Mouse (Mus musculus) lung, embryonic 15.5 days (tissue): ENCODE data around the gene Sirpa. TPM values are rescaled to one million over a fixed set of nuclear protein-coding genes. Genes with fewer than 3 reads are reported as not detected.

Experiments used
- ATAC-seq: fragments of 200-750 bp; cut with Nextera tagmentation; 2 replicates; pipeline ENCODE4 v1.8.0; 2017; ENCODE audit warnings: moderate number of reproducible peaks, borderline replicate concordance; ENCODE audit not compliant: low FRiP score, low TSS enrichment; ENCODE audit errors: extremely low read depth
- H3K27ac ChIP-seq: fragments of 300-500 bp; sonication (generic); 2 replicates; pipeline ENCODE4 v1.5.1; 2015; ENCODE audit warnings: moderate library complexity, mild to moderate bottlenecking, inconsistent platforms
- H3K27me3 ChIP-seq: fragments of 300-500 bp; sonication (generic); 2 replicates; pipeline ENCODE4 v1.6.1; 2015; ENCODE audit warnings: inconsistent platforms
- H3K36me3 ChIP-seq: fragments of 300-500 bp; sonication (generic); 2 replicates; pipeline ENCODE4 v1.6.1; 2015; ENCODE audit warnings: inconsistent platforms
- H3K4me1 ChIP-seq: fragments of 300-500 bp; sonication (generic); 2 replicates; pipeline ENCODE4 v1.6.1; 2015; ENCODE audit warnings: inconsistent platforms
- H3K4me2 ChIP-seq: fragments of 300-500 bp; sonication (generic); 2 replicates; pipeline ENCODE4 v1.6.1; 2015; ENCODE audit warnings: inconsistent platforms, mild to moderate bottlenecking, moderate library complexity
- H3K4me3 ChIP-seq: fragments of 300-500 bp; sonication (generic); 2 replicates; pipeline ENCODE4 v1.5.1; 2015; ENCODE audit warnings: mild to moderate bottlenecking, inconsistent platforms
- H3K9ac ChIP-seq: fragments of 300-500 bp; sonication (generic); 2 replicates; pipeline ENCODE4 v1.6.1; 2015; ENCODE audit warnings: inconsistent platforms
- H3K9me3 ChIP-seq: fragments of 300-500 bp; sonication (generic); 2 replicates; pipeline ENCODE4 v1.6.1; 2016; ENCODE audit warnings: inconsistent platforms
- WGBS: fragments of 180-500 bp; shearing (Covaris S2); methylation state at CpG from one replicate; pipeline ENCODE4 v1.1.7; 2015; 5-methylcytosine and 5-hydroxymethylcytosine counted together
- polyA plus RNA-seq: library from polyadenylated mRNA; unstranded; fragments of >200 nt; fragmentation: Nextera tagmentation; extraction: Ambion mirVana; gene quantifications from 2 replicates; pipeline ENCODE4 v1.2.1, GENCODE M21; 2015

Sirpa gene
- polyA plus RNA-seq, 1 experiment from 2014 or later = 20.6 TPM

DNA sequence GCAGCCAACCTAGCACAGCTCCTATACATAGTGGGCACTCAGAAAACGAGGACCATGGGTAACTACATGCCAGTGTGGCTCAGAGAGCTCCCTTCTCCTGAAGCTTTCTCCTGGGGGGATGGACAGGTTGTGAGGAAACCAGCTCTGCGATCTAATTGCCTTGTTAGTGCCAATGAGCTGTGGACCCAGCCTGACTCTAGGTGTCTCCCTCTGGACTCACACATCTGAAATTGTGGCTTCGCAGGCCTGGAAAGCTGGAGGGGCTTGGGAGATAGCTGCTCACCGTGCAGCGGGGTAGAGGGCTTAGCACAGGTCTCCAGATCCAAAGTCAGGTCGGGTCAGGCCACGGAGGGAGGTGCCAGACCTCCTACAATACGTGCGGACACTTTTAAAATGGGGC is 5.5 kb downstream of the Sirpa start:
- Histone ChIP-seq H3K4me2 (no peak overlapping the region), H3K9me3 (no peaks in the 10 kb centered on the region), H3K4me3 (no peak overlapping the region), H3K9ac (no peak overlapping the region), H3K27ac (no peak overlapping the region), H3K27me3 (no peaks in the 10 kb centered on the region), H3K36me3 (no peaks in the 10 kb centered on the region), H3K4me1 (peaks cover 7% of the 10 kb centered on the region; the same call in 1 of the 2 replicates)
- ATAC-seq = no peak
- 54% methylated on average over 9 of the region's 9 CpGs for WGBS

DNA sequence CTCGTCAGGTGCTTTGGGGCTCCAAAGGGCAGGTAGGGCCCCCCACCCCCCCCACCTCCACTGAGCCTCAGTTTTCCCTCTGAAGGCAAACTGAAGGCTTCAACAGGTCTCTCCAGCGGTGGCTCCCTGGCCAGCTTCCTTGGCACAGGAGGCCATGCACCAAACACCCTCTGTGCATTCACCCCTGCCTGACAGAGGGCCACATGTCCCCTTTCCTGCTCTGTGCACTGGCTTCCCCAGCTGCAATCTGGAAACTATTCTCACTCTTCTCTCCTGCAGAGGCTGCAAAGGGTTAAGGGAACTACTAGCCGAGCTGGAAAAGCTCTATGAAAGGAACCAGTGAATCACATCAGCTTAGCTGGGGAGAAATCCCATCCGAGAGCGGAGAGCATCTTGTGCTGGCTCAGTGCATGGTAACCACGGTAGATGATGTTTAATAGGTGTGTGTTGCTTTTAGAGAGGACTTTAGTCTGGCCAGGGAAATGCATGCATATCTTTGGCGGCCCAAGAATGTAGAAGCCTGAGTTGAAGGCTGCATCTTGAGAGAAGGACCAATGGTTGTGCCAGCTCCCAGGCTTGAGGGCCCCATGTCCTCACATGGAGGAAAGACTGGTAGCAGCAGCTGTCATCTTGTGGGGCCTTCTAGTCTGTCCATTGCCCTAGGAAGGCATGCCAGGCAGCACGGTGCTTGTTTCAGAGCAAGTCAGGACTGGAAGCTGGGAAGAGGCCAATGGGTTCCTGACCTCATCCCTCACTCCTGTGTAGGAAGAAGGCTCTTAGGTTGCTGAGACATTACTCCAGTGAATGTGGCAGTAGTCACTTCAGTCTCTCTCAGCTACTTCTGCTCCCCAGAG is 6.8 kb downstream of the Sirpa start:
- no peaks in the 10 kb centered on the region for H3K27me3 ChIP-seq
- H3K27ac ChIP-seq = no peak overlapping the region
- H3K9ac ChIP-seq = no peak overlapping the region
- H3K4me2 ChIP-seq = no peak overlapping the region
- H3K36me3 ChIP-seq = no peaks in the 10 kb centered on the region
- H3K9me3 ChIP-seq = no peaks in the 10 kb centered on the region
- ATAC-seq = no peak
- no peak overlapping the region for H3K4me3 ChIP-seq
- peaks cover 1% of the 10 kb centered on the region; the same call in 1 of the 2 replicates for H3K4me1 ChIP-seq
- WGBS = 69% methylated on average over 8 of the region's 8 CpGs

DNA sequence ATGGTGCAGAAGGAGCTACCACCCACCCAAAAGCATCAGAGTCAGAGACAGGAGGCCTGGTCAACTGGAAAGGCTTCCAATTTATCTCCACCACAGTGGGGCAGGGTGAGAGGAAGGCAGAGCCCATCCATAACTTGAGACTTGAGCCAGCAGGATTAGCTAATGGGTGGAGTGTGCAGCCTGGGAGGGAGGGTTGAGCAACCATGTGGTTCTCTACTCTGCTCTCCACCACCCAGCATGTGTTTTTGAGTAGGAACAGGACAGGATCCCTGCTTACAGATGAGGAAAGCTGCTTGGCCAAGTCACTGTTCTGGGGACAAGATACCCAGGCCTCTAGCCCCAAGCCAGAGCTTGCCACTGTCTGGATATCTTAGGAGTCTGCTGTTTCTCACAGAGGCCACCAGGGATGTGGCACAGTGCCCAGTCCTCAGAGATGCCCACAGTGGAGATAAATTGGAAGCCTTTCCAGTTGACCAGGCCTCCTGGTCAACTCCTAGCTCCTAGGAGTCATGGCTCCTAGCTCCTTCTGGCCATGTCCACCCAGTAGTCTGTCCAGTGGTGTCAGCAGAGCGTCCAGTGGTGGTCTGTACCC is 8.5 kb downstream of the Sirpa start:
- no peaks in the 10 kb centered on the region for H3K36me3 ChIP-seq
- H3K27me3 ChIP-seq = no peaks in the 10 kb centered on the region
- no peaks in the 10 kb centered on the region for H3K4me1 ChIP-seq
- no peak overlapping the region for H3K4me3 ChIP-seq
- no peak overlapping the region for H3K4me2 ChIP-seq
- no peak overlapping the region for H3K9ac ChIP-seq
- ATAC-seq = no peak
- H3K27ac ChIP-seq = no peak overlapping the region
- WGBS = 60% methylated on average over 1 of the region's 1 CpGs
- H3K9me3 ChIP-seq = no peaks in the 10 kb centered on the region

- Histone ChIP-seq H3K9me3 (no peaks in the 10 kb centered on the region), H3K4me1 (no peaks in the 10 kb centered on the region), H3K36me3 (no peaks in the 10 kb centered on the region), H3K9ac (no peak overlapping the region), H3K4me3 (no peak overlapping the region), H3K27ac (no peak overlapping the region), H3K27me3 (no peaks in the 10 kb centered on the region), H3K4me2 (no peak overlapping the region)
- 83% methylated on average over 10 of the region's 10 CpGs for WGBS
- no peak for ATAC-seq
Measured at GRCm38 (mm10) chr2:129601894-129602663, 9.4 kb downstream of the Sirpa start.

DNA sequence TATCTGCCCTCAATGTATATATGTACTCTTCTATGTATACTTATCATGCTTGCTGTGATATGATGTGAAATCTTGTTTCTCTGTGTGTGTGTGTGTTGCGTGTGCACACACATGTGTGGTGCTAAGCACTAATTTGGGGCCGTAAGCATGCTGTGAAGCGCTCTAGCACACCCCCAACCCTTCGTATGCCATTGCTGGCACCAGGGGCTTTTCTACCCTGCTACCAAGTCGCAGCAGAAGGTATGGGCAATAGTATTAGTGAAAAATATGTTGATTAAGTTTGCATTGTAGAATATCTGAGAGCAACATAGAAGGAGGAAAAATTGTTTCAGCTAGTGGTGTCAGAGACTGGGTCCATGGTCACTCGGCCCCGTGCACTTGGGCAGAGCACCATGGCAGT is 10.2 kb downstream of the Sirpa start:
- whole genome bisulfite sequencing = 92% methylated on average over 7 of the region's 7 CpGs
- Histone ChIP-seq H3K36me3 (no peaks in the 10 kb centered on the region), H3K4me3 (no peak overlapping the region), H3K4me1 (no peaks in the 10 kb centered on the region), H3K4me2 (no peak overlapping the region), H3K27me3 (no peaks in the 10 kb centered on the region), H3K9me3 (no peaks in the 10 kb centered on the region), H3K9ac (no peak overlapping the region), H3K27ac (no peak overlapping the region)
- no peak for ATAC-seq

DNA sequence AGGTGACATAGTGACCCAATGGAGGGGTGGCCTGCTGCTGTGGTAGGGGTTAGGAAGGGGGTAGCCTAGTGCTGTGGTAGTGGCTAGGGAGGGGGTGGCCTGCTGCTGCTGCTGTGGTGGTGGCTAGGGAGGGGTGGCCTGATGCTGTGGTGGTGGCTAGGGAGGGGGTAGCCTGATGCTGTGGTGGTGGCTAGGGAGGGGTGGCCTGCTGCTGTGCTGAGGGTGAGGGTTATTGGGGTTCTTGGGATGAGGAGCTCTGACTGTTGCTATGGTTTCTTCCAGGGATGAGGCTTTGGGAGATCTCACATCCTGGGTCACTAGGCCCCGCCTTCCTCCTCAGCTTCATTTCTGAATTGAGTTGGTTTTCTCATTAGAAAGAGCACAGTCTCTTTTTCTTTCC is 10.9 kb downstream of the Sirpa start:
- 90% methylated on average over 1 of the region's 1 CpGs for WGBS

GRCm38 (mm10) chr2:129604032-129604431 is 11.4 kb downstream of the Sirpa start:
- no peaks in the 10 kb centered on the region for H3K36me3 ChIP-seq
- H3K27ac ChIP-seq = no peak overlapping the region
- no peak for ATAC-seq
- H3K9ac ChIP-seq = no peak overlapping the region
- H3K9me3 ChIP-seq = no peaks in the 10 kb centered on the region
- no peaks in the 10 kb centered on the region for H3K27me3 ChIP-seq
- 38% methylated on average over 6 of the region's 6 CpGs for WGBS
- no peak overlapping the region for H3K4me2 ChIP-seq
- no peak overlapping the region for H3K4me3 ChIP-seq
- no peaks in the 10 kb centered on the region for H3K4me1 ChIP-seq

More for the DNA sequence above, 10.9 kb downstream of the Sirpa start:
- H3K4me2 ChIP-seq = no peak overlapping the region
- H3K9ac ChIP-seq = no peak overlapping the region
- H3K27ac ChIP-seq = no peak overlapping the region
- H3K4me1 ChIP-seq = no peaks in the 10 kb centered on the region
- no peak overlapping the region for H3K4me3 ChIP-seq
- no peaks in the 10 kb centered on the region for H3K27me3 ChIP-seq
- peak; percentile 95 for ATAC-seq
- no peaks in the 10 kb centered on the region for H3K9me3 ChIP-seq
- H3K36me3 ChIP-seq = no peaks in the 10 kb centered on the region

- 71% methylated on average over 3 of the region's 3 CpGs for WGBS
- no peak for ATAC-seq
Measured at GRCm38 (mm10) chr2:129605816-129606215, 13.2 kb downstream of the Sirpa start.

GRCm38 (mm10) chr2:129606269-129606668 is 13.6 kb downstream of the Sirpa start:
- H3K27me3 ChIP-seq = no peaks in the 10 kb centered on the region
- no peak for ATAC-seq
- 37% methylated on average over 8 of the region's 8 CpGs for WGBS
- H3K4me3 ChIP-seq = no peak overlapping the region
- no peaks in the 10 kb centered on the region for H3K4me1 ChIP-seq
- H3K9me3 ChIP-seq = no peaks in the 10 kb centered on the region
- H3K27ac ChIP-seq = no peak overlapping the region
- no peak overlapping the region for H3K4me2 ChIP-seq
- H3K36me3 ChIP-seq = no peaks in the 10 kb centered on the region
- H3K9ac ChIP-seq = no peak overlapping the region

More at GRCm38 (mm10) chr2:129605816-129606215, 13.2 kb downstream of the Sirpa start:
- H3K4me3 ChIP-seq = no peak overlapping the region
- H3K36me3 ChIP-seq = no peaks in the 10 kb centered on the region
- no peak overlapping the region for H3K9ac ChIP-seq
- no peak overlapping the region for H3K4me2 ChIP-seq
- H3K4me1 ChIP-seq = no peaks in the 10 kb centered on the region
- H3K27me3 ChIP-seq = no peaks in the 10 kb centered on the region
- H3K27ac ChIP-seq = no peak overlapping the region
- H3K9me3 ChIP-seq = no peaks in the 10 kb centered on the region

- no peaks in the 10 kb centered on the region for H3K9me3 ChIP-seq
- WGBS = 45% methylated on average over 2 of the region's 2 CpGs
- no peaks in the 10 kb centered on the region for H3K4me1 ChIP-seq
- H3K9ac ChIP-seq = no peak overlapping the region
- H3K27ac ChIP-seq = no peak overlapping the region
- no peaks in the 10 kb centered on the region for H3K27me3 ChIP-seq
- H3K36me3 ChIP-seq = no peaks in the 10 kb centered on the region
- ATAC-seq = no peak
- H3K4me2 ChIP-seq = no peak overlapping the region
- no peak overlapping the region for H3K4me3 ChIP-seq
Measured at GRCm38 (mm10) chr2:129606899-129607298, 14.3 kb downstream of the Sirpa start.

DNA sequence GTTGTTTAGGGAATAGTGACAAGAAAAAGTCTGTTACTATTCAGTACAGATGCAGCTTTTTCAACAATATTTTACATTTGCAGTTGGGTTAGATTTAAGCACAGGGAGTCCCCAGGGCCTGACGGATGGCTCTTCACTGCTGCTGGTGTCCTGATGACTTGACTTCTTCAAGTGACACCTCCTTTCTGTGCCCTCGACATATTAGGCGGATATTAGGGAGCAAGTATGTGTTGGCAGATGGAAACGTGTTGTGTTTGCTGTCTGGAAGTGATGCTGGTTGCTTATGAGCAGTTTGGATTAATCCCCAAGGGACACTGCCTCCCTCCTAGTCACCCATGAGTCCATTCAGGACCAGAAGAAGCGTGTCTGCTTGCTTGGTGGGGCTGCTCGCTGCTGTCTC is 21.3 kb downstream of the Sirpa start:
- WGBS = 44% methylated on average over 6 of the region's 6 CpGs
- Histone ChIP-seq H3K36me3 (0 out of 2 replicates have a peak, but pooled peaks cover 5% of the 10 kb centered on the region), H3K4me2 (no peak overlapping the region), H3K4me3 (no peak overlapping the region), H3K4me1 (0 out of 2 replicates have a peak, but pooled peaks cover 3% of the 10 kb centered on the region), H3K9ac (no peak overlapping the region), H3K9me3 (no peaks in the 10 kb centered on the region), H3K27ac (no peak overlapping the region), H3K27me3 (no peaks in the 10 kb centered on the region)
- peak; percentile 73; the same call in 1 of the 2 replicates for ATAC-seq
